Mouse (Mus musculus): ENCODE results near the gene Krt34. TPM values are rescaled to one million over a fixed set of nuclear protein-coding genes. Genes with fewer than 3 reads are reported as not detected.

Gene Krt34
- polyA plus RNA-seq, 1 experiment = not detected

- TF ChIP-seq CTCF (conservative IDR thresholded peaks at IDR 0.05; ENCODE audit: insufficient read depth, insufficient read length, low read depth, low read length) (no peak), POLR2A (IDR thresholded peaks at IDR 0.05; ENCODE audit: low read depth, low read length) (no peak)
- WGBS = 61% methylated on average over 9 of the region's 9 CpGs
- H3K27me3 ChIP-seq (replicated peaks; ENCODE audit: control insufficient read depth, insufficient read depth, low read length) = no peaks in the 10 kb centered on the region
- H3K4me1 ChIP-seq (ENCODE audit: control insufficient read depth, insufficient read depth, low read length) = no peaks in the 10 kb centered on the region
- no peak for DNase-seq
- no peak overlapping the region for H3K4me3 ChIP-seq (ENCODE audit: insufficient read depth, low read depth, low read length)
- H3K27ac ChIP-seq (ENCODE audit: insufficient read depth, low read depth, low read length) = no peak overlapping the region
- no peaks in the 10 kb centered on the region for H3K36me3 ChIP-seq (ENCODE audit: control insufficient read depth, insufficient read depth, low read length)
These were observed 14.6 kb upstream of the Krt34 start for GRCm38 (mm10) chr11:100055686-100056655.

- no peaks in the 10 kb centered on the region for H3K4me1 ChIP-seq (ENCODE audit: control insufficient read depth, insufficient read depth, low read length)
- no peaks in the 10 kb centered on the region for H3K27me3 ChIP-seq (replicated peaks; ENCODE audit: control insufficient read depth, insufficient read depth, low read length)
- DNase-seq = no peak
- 87% methylated on average over 3 of the region's 3 CpGs for WGBS
- H3K36me3 ChIP-seq (ENCODE audit: control insufficient read depth, insufficient read depth, low read length) = no peaks in the 10 kb centered on the region
- no peak for TF ChIP-seq POLR2A (IDR thresholded peaks at IDR 0.05; ENCODE audit: low read depth, low read length)
- TF ChIP-seq CTCF (conservative IDR thresholded peaks at IDR 0.05; ENCODE audit: insufficient read depth, insufficient read length, low read depth, low read length) = no peak
- H3K4me3 ChIP-seq (ENCODE audit: insufficient read depth, low read depth, low read length) = no peak within 1 kb of the TSS
- no peak within 1 kb of the TSS for H3K27ac ChIP-seq (ENCODE audit: insufficient read depth, low read depth, low read length)
These were observed 9.1 kb upstream of the Krt34 start, which contains the start of gene Krt31 for GRCm38 (mm10) chr11:100050451-100050850. TSS of gene Krt31 (minus strand) at chr11:100050551.

- Histone ChIP-seq H3K4me3 (ENCODE audit: insufficient read depth, low read depth, low read length) (no peak overlapping the region), H3K27me3 (replicated peaks; ENCODE audit: control insufficient read depth, insufficient read depth, low read length) (no peaks in the 10 kb centered on the region), H3K36me3 (ENCODE audit: control insufficient read depth, insufficient read depth, low read length) (no peaks in the 10 kb centered on the region), H3K27ac (ENCODE audit: insufficient read depth, low read depth, low read length) (no peak overlapping the region), H3K4me1 (ENCODE audit: control insufficient read depth, insufficient read depth, low read length) (no peaks in the 10 kb centered on the region)
- 94% methylated on average over 2 of the region's 2 CpGs for WGBS
- DNase-seq = no peak
- TF ChIP-seq POLR2A (IDR thresholded peaks at IDR 0.05; ENCODE audit: low read depth, low read length) = no peak
- TF ChIP-seq CTCF (conservative IDR thresholded peaks at IDR 0.05; ENCODE audit: insufficient read depth, insufficient read length, low read depth, low read length) = no peak
These were observed 5.8 kb upstream of the Krt34 start for GRCm38 (mm10) chr11:100047193-100047592.

- 70% methylated on average over 6 of the region's 6 CpGs for WGBS
- no peaks in the 10 kb centered on the region for H3K27me3 ChIP-seq (replicated peaks; ENCODE audit: control insufficient read depth, insufficient read depth, low read length)
These were observed 5.0 kb upstream of the Krt34 start for GRCm38 (mm10) chr11:100046303-100046866.

GRCm38 (mm10) chr11:100029768-100030167, 11.6 kb downstream of the Krt34 start, which contains the start of gene Krt33b:
TSS of gene Krt33b (minus strand) at chr11:100029868.
- no peak within 1 kb of the TSS for H3K4me3 ChIP-seq (ENCODE audit: insufficient read depth, low read depth, low read length)
- H3K4me1 ChIP-seq (ENCODE audit: control insufficient read depth, insufficient read depth, low read length) = no peaks in the 10 kb centered on the region
- no peak for DNase-seq
- TF ChIP-seq CTCF (conservative IDR thresholded peaks at IDR 0.05; ENCODE audit: insufficient read depth, insufficient read length, low read depth, low read length) (no peak), POLR2A (IDR thresholded peaks at IDR 0.05; ENCODE audit: low read depth, low read length) (no peak)
- 81% methylated on average over 6 of the region's 6 CpGs for WGBS
- H3K27ac ChIP-seq (ENCODE audit: insufficient read depth, low read depth, low read length) = no peak within 1 kb of the TSS
- H3K36me3 ChIP-seq (ENCODE audit: control insufficient read depth, insufficient read depth, low read length) = no peaks in the 10 kb centered on the region
- no peaks in the 10 kb centered on the region for H3K27me3 ChIP-seq (replicated peaks; ENCODE audit: control insufficient read depth, insufficient read depth, low read length)

More at GRCm38 (mm10) chr11:100046303-100046866, 5.0 kb upstream of the Krt34 start:
- H3K4me1 ChIP-seq (ENCODE audit: control insufficient read depth, insufficient read depth, low read length) = no peaks in the 10 kb centered on the region
- TF ChIP-seq POLR2A (IDR thresholded peaks at IDR 0.05; ENCODE audit: low read depth, low read length) (no peak), CTCF (conservative IDR thresholded peaks at IDR 0.05; ENCODE audit: insufficient read depth, insufficient read length, low read depth, low read length) (no peak)
- no peak overlapping the region for H3K4me3 ChIP-seq (ENCODE audit: insufficient read depth, low read depth, low read length)
- H3K27ac ChIP-seq (ENCODE audit: insufficient read depth, low read depth, low read length) = no peak overlapping the region
- H3K36me3 ChIP-seq (ENCODE audit: control insufficient read depth, insufficient read depth, low read length) = no peaks in the 10 kb centered on the region
- no peak for DNase-seq

- no peak overlapping the region for H3K4me3 ChIP-seq (ENCODE audit: insufficient read depth, low read depth, low read length)
- TF ChIP-seq POLR2A (IDR thresholded peaks at IDR 0.05; ENCODE audit: low read depth, low read length) (no peak), CTCF (conservative IDR thresholded peaks at IDR 0.05; ENCODE audit: insufficient read depth, insufficient read length, low read depth, low read length) (no peak)
- WGBS = 68% methylated on average over 5 of the region's 5 CpGs
- no peaks in the 10 kb centered on the region for H3K4me1 ChIP-seq (ENCODE audit: control insufficient read depth, insufficient read depth, low read length)
- no peak overlapping the region for H3K27ac ChIP-seq (ENCODE audit: insufficient read depth, low read depth, low read length)
- no peak for DNase-seq
- H3K36me3 ChIP-seq (ENCODE audit: control insufficient read depth, insufficient read depth, low read length) = no peaks in the 10 kb centered on the region
- no peaks in the 10 kb centered on the region for H3K27me3 ChIP-seq (replicated peaks; ENCODE audit: control insufficient read depth, insufficient read depth, low read length)
These were observed 19.9 kb downstream of the Krt34 start for GRCm38 (mm10) chr11:100021438-100021837.

- Histone ChIP-seq H3K27ac (ENCODE audit: insufficient read depth, low read depth, low read length) (no peak overlapping the region), H3K4me3 (ENCODE audit: insufficient read depth, low read depth, low read length) (no peak overlapping the region), H3K27me3 (replicated peaks; ENCODE audit: control insufficient read depth, insufficient read depth, low read length) (no peaks in the 10 kb centered on the region), H3K36me3 (ENCODE audit: control insufficient read depth, insufficient read depth, low read length) (no peaks in the 10 kb centered on the region), H3K4me1 (ENCODE audit: control insufficient read depth, insufficient read depth, low read length) (no peaks in the 10 kb centered on the region)
- WGBS = 60% methylated on average over 1 of the region's 1 CpGs
- TF ChIP-seq POLR2A (IDR thresholded peaks at IDR 0.05; ENCODE audit: low read depth, low read length) (no peak), CTCF (conservative IDR thresholded peaks at IDR 0.05; ENCODE audit: insufficient read depth, insufficient read length, low read depth, low read length) (no peak)
- DNase-seq = no peak
These were observed 21.9 kb downstream of the Krt34 start for GRCm38 (mm10) chr11:100019466-100019865.
